Mouse (Mus musculus) gastrocnemius, adult 2 months (tissue): Measurements from ENCODE around the gene Rec8. TPM values are rescaled to one million over a fixed set of nuclear protein-coding genes. Genes with fewer than 3 reads are reported as not detected.
A peak's percentile ranks its signal among the peaks of the same experiment; 100 is the strongest.

ENCODE experiments used
- DNase-seq: peaks from one replicate; pipeline ENCODE4 v3.0.0; 2022
- H3K27ac ChIP-seq: fragments of 200-600 bp; 2 replicates; pipeline ENCODE4 v1.8.1; 2022; ENCODE audit warnings: mild to moderate bottlenecking
- H3K4me3 ChIP-seq: fragments of 200-600 bp; 2 replicates; pipeline ENCODE4 v1.8.1; 2022; ENCODE audit warnings: mild to moderate bottlenecking, moderate library complexity
- CTCF ChIP-seq: fragments of 200-600 bp; IDR thresholded peaks from 2 replicates; pipeline ENCODE4 v1.8.1; 2022; ENCODE audit warnings: antibody characterized with exemption, mild to moderate bottlenecking, moderate library complexity
- intact Hi-C: fragments of 180-260 bp; cut with DNase I; formaldehyde crosslinking; loops from one replicate; pipeline ENCODE4 v1.15.1; 2025
- total RNA-seq, 2 experiments: library from RNA; stranded (reverse); gene quantifications; 2 replicates each; pipeline ENCODE4 v1.2.3; 2021

Rec8 gene
- total RNA-seq, 2 experiments from 2014 or later: not detected

- DNase-seq: no peak
- Histone ChIP-seq H3K4me3 (peak overlapping the region; percentile 92), H3K27ac (peak overlapping the region; percentile 90)
- intact Hi-C loops: no loop called here
- no peak for TF ChIP-seq CTCF
These were observed 33.5 kb upstream of the Rec8 start for GRCm38 (mm10) chr14:55584303-55584701.

- Histone ChIP-seq H3K4me3 (peak within 1 kb of the TSS; percentile 92), H3K27ac (peak within 1 kb of the TSS; percentile 90)
- intact Hi-C loops: no loop called here
- DNase-seq: peak; percentile 92
- no peak for TF ChIP-seq CTCF
These were observed 32.9 kb upstream of the Rec8 start, which contains the start of gene Emc9 for GRCm38 (mm10) chr14:55584702-55585565. Gene Emc9, minus strand, starts transcription at chr14:55585302.

- Histone ChIP-seq H3K27ac (peak overlapping the region; percentile 90), H3K4me3 (peak overlapping the region; percentile 92)
- TF ChIP-seq CTCF: no peak
- intact Hi-C loops: no loop called here
- no peak for DNase-seq
These were observed 32.3 kb upstream of the Rec8 start for GRCm38 (mm10) chr14:55585566-55585960.

- Histone ChIP-seq H3K4me3 (no peak overlapping the region), H3K27ac (peak overlapping the region; percentile 90)
- TF ChIP-seq CTCF: no peak
- intact Hi-C loops: no loop called here
- no peak for DNase-seq
These were observed 31.7 kb upstream of the Rec8 start for GRCm38 (mm10) chr14:55586149-55586548.

GRCm38 (mm10) chr14:55589271-55589670 lies 28.6 kb upstream of the Rec8 start:
- intact Hi-C loops: no loop called here
- no peak overlapping the region for H3K27ac ChIP-seq
- DNase-seq: no peak
- H3K4me3 ChIP-seq: no peak overlapping the region
- TF ChIP-seq CTCF: no peak

- no peak for DNase-seq
- peak overlapping the region; percentile 74 for H3K4me3 ChIP-seq
- H3K27ac ChIP-seq: peak overlapping the region; percentile 98
- no peak for TF ChIP-seq CTCF
- intact Hi-C loops: no loop called here
These were observed 27.9 kb upstream of the Rec8 start for GRCm38 (mm10) chr14:55589771-55590448.

GRCm38 (mm10) chr14:55590748-55591330 lies 27.0 kb upstream of the Rec8 start, which contains the start of gene Psme2:
Gene Psme2, minus strand, starts transcription at chr14:55591113.
- H3K4me3 ChIP-seq: peak within 1 kb of the TSS; percentile 74
- DNase-seq: peak; percentile 96
- no peak for TF ChIP-seq CTCF
- peak within 1 kb of the TSS; percentile 98 for H3K27ac ChIP-seq
- intact Hi-C loops: loop anchor here (1.0 kb wide), 2 partner anchors 16 to 80 kb away; partner anchors contain the start of genes Fitm1 and Gmpr2

GRCm38 (mm10) chr14:55591331-55591891 lies 26.4 kb upstream of the Rec8 start, which contains the start of gene Rnf31:
Gene Rnf31, plus strand, starts transcription at chr14:55591708.
- intact Hi-C loops: loop anchor here (1.0 kb wide), 2 partner anchors 16 to 80 kb away; partner anchors contain the start of genes Fitm1 and Gmpr2
- peak within 1 kb of the TSS; percentile 98 for H3K27ac ChIP-seq
- peak; percentile 97 for DNase-seq
- no peak for TF ChIP-seq CTCF
- peak within 1 kb of the TSS; percentile 74 for H3K4me3 ChIP-seq

- Histone ChIP-seq H3K4me3 (peak overlapping the region; percentile 74), H3K27ac (peak overlapping the region; percentile 98)
- no peak for TF ChIP-seq CTCF
- intact Hi-C loops: no loop called here
- peak; percentile 53 for DNase-seq
These were observed 25.6 kb upstream of the Rec8 start for GRCm38 (mm10) chr14:55592226-55592625.

- no peak for TF ChIP-seq CTCF
- no peak overlapping the region for H3K27ac ChIP-seq
- no peak overlapping the region for H3K4me3 ChIP-seq
- no peak for DNase-seq
- intact Hi-C loops: no loop called here
These were observed 21.7 kb upstream of the Rec8 start for GRCm38 (mm10) chr14:55596036-55596690.

- H3K4me3 ChIP-seq: no peak overlapping the region
- intact Hi-C loops: no loop called here
- no peak overlapping the region for H3K27ac ChIP-seq
- TF ChIP-seq CTCF: no peak
- DNase-seq: no peak
These were observed 19.1 kb upstream of the Rec8 start for GRCm38 (mm10) chr14:55598521-55599390.
